Mouse (Mus musculus) liver, embryonic 14.5 days (tissue): ENCODE results near the gene Rusc2.

ENCODE experiments used
- CTCF ChIP-seq: IDR thresholded peaks from 2 replicates; pipeline ENCODE4 v1.5.1; 2016; ENCODE audit warnings: antibody characterized with exemption, low read depth, control low read depth
- EP300 ChIP-seq: IDR thresholded peaks from 2 replicates; pipeline ENCODE4 v1.6.1; 2016; ENCODE audit warnings: antibody characterized with exemption, low read depth

DNA sequence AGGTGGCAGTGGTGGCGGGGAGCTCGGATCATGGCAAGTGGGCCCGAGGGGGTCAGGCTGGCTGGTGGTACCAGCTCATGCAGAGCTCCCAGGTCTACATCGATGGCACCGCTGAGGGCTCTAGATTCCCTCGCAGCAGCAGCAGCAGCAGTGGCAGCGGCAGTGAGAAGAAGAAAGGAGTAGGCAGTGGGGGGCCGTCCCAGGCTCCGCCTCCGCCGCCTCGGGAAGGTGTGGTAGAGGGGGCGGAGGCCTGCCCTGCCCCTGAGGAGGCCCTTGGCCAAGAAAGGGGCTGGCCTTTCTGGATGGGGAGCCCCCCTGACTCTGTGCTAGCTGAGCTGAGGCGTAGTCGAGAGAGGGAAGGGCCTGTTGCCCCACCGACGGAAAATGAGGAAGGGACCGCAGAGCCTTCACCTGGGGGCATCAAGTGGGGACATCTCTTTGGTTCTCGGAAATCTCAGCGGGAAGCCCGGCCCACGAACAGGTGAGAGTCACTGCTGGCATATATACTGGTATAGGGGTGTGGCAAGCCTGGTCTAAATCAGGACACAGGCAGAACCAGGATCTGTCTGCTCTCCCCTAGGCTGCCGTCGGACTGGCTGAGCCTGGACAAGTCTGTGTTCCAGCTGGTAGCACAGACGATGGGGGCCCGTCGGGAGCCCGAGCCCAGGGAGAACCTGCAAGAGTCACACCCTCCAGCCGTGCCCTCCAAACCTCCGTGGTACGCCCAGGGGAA, 44.0 kb downstream of the Rusc2 start:
- TF ChIP-seq CTCF: no peak
- TF ChIP-seq EP300: no peak
